Comparison of ENCODE assay signal across 15 mouse cellular contexts in genomic region chr12:85943456-85943855, GRCm38 (mm10).
DNase-seq lines count a peak whose midpoint lies in the region; ATAC-seq and TF ChIP-seq lines count a peak whose summit lies in the region.
"Had no signal": no experiment of that assay in that cellular context is flagged by ENCODE, and none has a peak within 500 bp of the region (broad histone marks: within the 10 kb centered on the region; RNA-seq: fewer than 3 reads in every experiment).

No protein-coding gene starts in this region.

- no peaks in the 10 kb centered on the region for H3K9me3 ChIP-seq in kidney, embryonic 15.5 days (replicated peaks)
- no peaks in the 10 kb centered on the region for H3K9me3 ChIP-seq in limb, embryonic 13.5 days
- H3K9me3 ChIP-seq in forebrain, embryonic 15.5 days = no peaks in the 10 kb centered on the region
- H3K9me3 ChIP-seq in midbrain, embryonic 11.5 days (ENCODE audit: control insufficient read depth, low read length) = no peaks in the 10 kb centered on the region
- H3K9me3 ChIP-seq: hindbrain, embryonic 15.5 days; megakaryocyte, embryonic 14.5 days had no signal

- TF ChIP-seq POLR2A in bone marrow macrophage, adult 2 months (IDR thresholded peaks at IDR 0.05; ENCODE audit: borderline replicate concordance, low read depth, low read length) = no peak

- no peak overlapping the region for H3K4me2 ChIP-seq in kidney, embryonic 15.5 days
- H3K4me2 ChIP-seq in limb, embryonic 13.5 days (replicated peaks) = no peak overlapping the region
- no peak overlapping the region for H3K4me2 ChIP-seq in forebrain, embryonic 15.5 days (replicated peaks)
- H3K4me2 ChIP-seq in midbrain, embryonic 11.5 days = no peak overlapping the region
- H3K4me2 ChIP-seq: hindbrain, embryonic 15.5 days had no signal

- peak; percentile 83 for ATAC-seq in kidney, embryonic 15.5 days (replicated peaks; ENCODE audit: low FRiP score)
- peak; percentile 40; the same call in 1 of the 2 replicates for ATAC-seq in limb, embryonic 13.5 days (ENCODE audit: low FRiP score, low read depth)
- ATAC-seq in forebrain, embryonic 15.5 days (replicated peaks) = no peak
- ATAC-seq in midbrain, embryonic 11.5 days (ENCODE audit: low FRiP score) = no peak

- no peaks in the 10 kb centered on the region for H3K27me3 ChIP-seq in kidney, embryonic 15.5 days
- H3K27me3 ChIP-seq in limb, embryonic 13.5 days = no peaks in the 10 kb centered on the region
- H3K27me3 ChIP-seq in forebrain, embryonic 15.5 days = no peaks in the 10 kb centered on the region
- H3K27me3 ChIP-seq in midbrain, embryonic 11.5 days (ENCODE audit: control insufficient read depth, insufficient read depth, low read length) = no peaks in the 10 kb centered on the region
- H3K27me3 ChIP-seq: hindbrain, embryonic 15.5 days; megakaryocyte, embryonic 14.5 days had no signal

- no peak for DNase-seq in kidney, postnatal 10 days
- peak; percentile 29 for DNase-seq in embryo, embryonic 10 days (ENCODE audit: low spot score)
- DNase-seq in midbrain, embryonic 11.5 days (ENCODE audit: low spot score, missing footprints) = no peak
- no peak for DNase-seq in left cerebral cortex, adult 18-20 months (ENCODE audit: low spot score in 2 of 2)
- DNase-seq: adrenal gland, postnatal 25 days; cerebellum, adult 11-12 months; gastrocnemius, postnatal 36 days; layer of hippocampus, adult 9-11 months; thymus, adult 2 months had no signal

- no peak overlapping the region for H3K9ac ChIP-seq in kidney, embryonic 15.5 days
- 0 out of 2 replicates have a peak overlapping the region, but pooled peaks have one; percentile 8 for H3K9ac ChIP-seq in limb, embryonic 13.5 days
- H3K9ac ChIP-seq in forebrain, embryonic 15.5 days (replicated peaks) = no peak overlapping the region
- H3K9ac ChIP-seq in midbrain, embryonic 11.5 days (ENCODE audit: low read length) = no peak overlapping the region
- H3K9ac ChIP-seq: hindbrain, embryonic 15.5 days had no signal

- H3K4me3 ChIP-seq in kidney, embryonic 15.5 days (replicated peaks) = no peak overlapping the region
- H3K4me3 ChIP-seq in bone marrow macrophage, adult 2 months (ENCODE audit: insufficient read depth, low read length) = no peak overlapping the region
- no peak overlapping the region for H3K4me3 ChIP-seq in limb, embryonic 13.5 days
- no peak overlapping the region for H3K4me3 ChIP-seq in forebrain, embryonic 15.5 days
- H3K4me3 ChIP-seq in midbrain, embryonic 11.5 days (ENCODE audit: low read depth, low read length) = no peak overlapping the region
- H3K4me3 ChIP-seq: hindbrain, embryonic 15.5 days; megakaryocyte, embryonic 14.5 days had no signal

- no peak for TF ChIP-seq CTCF in bone marrow macrophage, adult 2 months (IDR thresholded peaks at IDR 0.05; ENCODE audit: low read depth, low read length)

- H3K4me1 ChIP-seq in kidney, embryonic 15.5 days = peaks cover 11% of the 10 kb centered on the region
- H3K4me1 ChIP-seq in bone marrow macrophage, adult 2 months (ENCODE audit: control insufficient read depth, insufficient read depth, low read length) = peaks cover 52% of the 10 kb centered on the region
- H3K4me1 ChIP-seq in limb, embryonic 13.5 days = peaks cover 10% of the 10 kb centered on the region
- H3K4me1 ChIP-seq in forebrain, embryonic 15.5 days = no peaks in the 10 kb centered on the region
- no peaks in the 10 kb centered on the region for H3K4me1 ChIP-seq in midbrain, embryonic 11.5 days (ENCODE audit: control insufficient read depth, insufficient read depth, low read length)
- H3K4me1 ChIP-seq: hindbrain, embryonic 15.5 days had no signal

- WGBS in kidney, embryonic 15.5 days = 25% methylated on average over 10 of the region's 10 CpGs
- 22% methylated on average over 10 of the region's 10 CpGs for WGBS in limb, embryonic 13.5 days
- WGBS in forebrain, embryonic 15.5 days = 56% methylated on average over 10 of the region's 10 CpGs
- WGBS in midbrain, embryonic 11.5 days = 51% methylated on average over 10 of the region's 10 CpGs

- H3K27ac ChIP-seq in kidney, embryonic 15.5 days = peak overlapping the region; percentile 48; the same call in 1 of the 2 replicates
- H3K27ac ChIP-seq in bone marrow macrophage, adult 2 months (ENCODE audit: insufficient read depth, low read depth, low read length) = peak overlapping the region; percentile 52
- peak overlapping the region; percentile 15; the same call in 1 of the 2 replicates for H3K27ac ChIP-seq in limb, embryonic 13.5 days
- H3K27ac ChIP-seq in forebrain, embryonic 15.5 days (replicated peaks) = no peak overlapping the region
- H3K27ac ChIP-seq in midbrain, embryonic 11.5 days (ENCODE audit: low read depth, low read length) = no peak overlapping the region
- H3K27ac ChIP-seq: hindbrain, embryonic 15.5 days had no signal

- 0 out of 2 replicates have a peak, but pooled peaks cover 4% of the 10 kb centered on the region for H3K36me3 ChIP-seq in kidney, embryonic 15.5 days
- H3K36me3 ChIP-seq in limb, embryonic 13.5 days = peaks cover 10% of the 10 kb centered on the region; the same call in 1 of the 2 replicates
- H3K36me3 ChIP-seq in forebrain, embryonic 15.5 days = no peaks in the 10 kb centered on the region
- no peaks in the 10 kb centered on the region for H3K36me3 ChIP-seq in midbrain, embryonic 11.5 days (ENCODE audit: control insufficient read depth, insufficient read depth, low read length)

Comparison
In these comparisons a context has a peak if more than half of its experiments do, and no peak if none do; other contexts are left out.
1. ATAC-seq: peak in kidney, embryonic 15.5 days (single experiment) and limb, embryonic 13.5 days (single experiment); none in forebrain, embryonic 15.5 days (single experiment) and midbrain, embryonic 11.5 days (single experiment).
2. H3K27ac ChIP-seq: peak in kidney, embryonic 15.5 days (single experiment), bone marrow macrophage, adult 2 months (single experiment) and limb, embryonic 13.5 days (single experiment); none in forebrain, embryonic 15.5 days (single experiment) and midbrain, embryonic 11.5 days (single experiment).